Mouse (Mus musculus): ENCODE data around the gene Mrpl45. TPM values are rescaled to one million over a fixed set of nuclear protein-coding genes. Genes with fewer than 3 reads are reported as not detected.
A peak's percentile ranks its signal among the peaks of the same experiment; 100 is the strongest.
"Not testable (repeated sequence)": the region's sequence is repeated elsewhere in the genome, so short reads cannot be mapped to it uniquely, and the experiment has no call there.

Mrpl45 gene
- polyA plus RNA-seq (2015; fragmentation: Nextera tagmentation; extraction: Ambion mirVana) = 42.2 and 43.0 TPM in 2 replicates

GRCm38 (mm10) chr11:97315504-97316503, at the start of gene Mrpl45:
Gene Mrpl45 (plus strand): TSS chr11:97315716.
- H3K27me3 ChIP-seq (ENCODE audit: control insufficient read depth, insufficient read depth, low read depth, low read length) = no peaks in the 10 kb centered on the region
- peak within 1 kb of the TSS; percentile 73 for H3K4me3 ChIP-seq (ENCODE audit: low read length)
- peak within 1 kb of the TSS; percentile 68 for H3K4me2 ChIP-seq (ENCODE audit: low read depth, low read length)
- H3K4me1 ChIP-seq (replicated peaks; ENCODE audit: control insufficient read depth, insufficient read depth, low read length) = peaks cover 16% of the 10 kb centered on the region
- peak within 1 kb of the TSS; percentile 67 for H3K27ac ChIP-seq (ENCODE audit: low read length)
- peak within 1 kb of the TSS; percentile 77 for H3K9ac ChIP-seq (ENCODE audit: low read length)
- under 1% methylated on average over 50 of the region's 50 CpGs for WGBS
- peak; percentile 95 for ATAC-seq (ENCODE audit: low read depth)
- no peaks in the 10 kb centered on the region for H3K36me3 ChIP-seq (ENCODE audit: control insufficient read depth, insufficient read depth, low read length)
- no peaks in the 10 kb centered on the region for H3K9me3 ChIP-seq (ENCODE audit: control insufficient read depth, low read length)

DNA sequence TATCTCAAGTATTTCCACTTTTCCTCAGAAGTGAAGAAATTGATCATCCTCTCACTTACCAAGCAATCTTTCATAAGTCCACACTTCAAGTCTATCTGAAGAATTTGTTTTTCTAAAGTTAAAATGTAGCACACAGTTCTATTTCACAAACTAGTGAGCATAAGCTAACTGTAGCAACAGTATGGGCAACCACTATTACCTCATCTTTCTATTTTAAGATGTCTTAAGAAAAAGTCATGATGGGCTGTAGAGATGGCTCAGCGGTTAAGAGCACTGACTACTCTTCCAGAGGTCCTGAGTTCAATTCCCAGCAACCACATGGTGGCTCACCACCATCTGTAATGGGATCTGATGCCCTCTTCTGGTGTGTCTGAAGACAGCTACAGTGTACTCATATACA, 49.0 kb upstream of the Mrpl45 start:
- WGBS = 97% methylated on average over 1 of the region's 1 CpGs
- not testable (repeated sequence) for ATAC-seq (ENCODE audit: low read depth); H3K4me3 ChIP-seq (ENCODE audit: low read length); H3K9me3 ChIP-seq (ENCODE audit: control insufficient read depth, low read length); H3K9ac ChIP-seq (ENCODE audit: low read length); H3K27me3 ChIP-seq (ENCODE audit: control insufficient read depth, insufficient read depth, low read depth, low read length); H3K36me3 ChIP-seq (ENCODE audit: control insufficient read depth, insufficient read depth, low read length); H3K27ac ChIP-seq (ENCODE audit: low read length); H3K4me1 ChIP-seq (replicated peaks; ENCODE audit: control insufficient read depth, insufficient read depth, low read length); H3K4me2 ChIP-seq (ENCODE audit: low read depth, low read length)

DNA sequence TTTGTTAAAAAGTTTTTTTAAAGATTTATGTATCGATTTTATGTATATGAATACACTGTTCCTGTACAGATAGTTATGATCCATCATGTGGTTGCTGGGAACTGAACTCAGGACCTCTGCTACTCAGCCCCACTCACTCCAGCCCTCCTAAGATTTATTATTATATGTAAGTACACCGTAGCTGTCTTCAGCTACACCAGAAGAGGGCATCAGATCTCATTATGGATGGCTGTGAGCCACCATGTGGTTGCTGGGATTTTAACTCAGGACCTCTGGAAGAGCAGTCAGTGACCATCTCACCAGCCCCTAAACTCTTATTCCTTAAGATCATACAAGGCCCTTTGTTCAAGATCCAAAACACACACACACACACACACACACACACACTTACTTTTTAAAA, 45.5 kb upstream of the Mrpl45 start:
- not testable (repeated sequence) for H3K27ac ChIP-seq (ENCODE audit: low read length); ATAC-seq (ENCODE audit: low read depth); H3K9me3 ChIP-seq (ENCODE audit: control insufficient read depth, low read length); H3K27me3 ChIP-seq (ENCODE audit: control insufficient read depth, insufficient read depth, low read depth, low read length); H3K9ac ChIP-seq (ENCODE audit: low read length); H3K4me3 ChIP-seq (ENCODE audit: low read length); H3K4me2 ChIP-seq (ENCODE audit: low read depth, low read length); H3K4me1 ChIP-seq (replicated peaks; ENCODE audit: control insufficient read depth, insufficient read depth, low read length); H3K36me3 ChIP-seq (ENCODE audit: control insufficient read depth, insufficient read depth, low read length)
- 73% methylated on average over 2 of the region's 2 CpGs for WGBS

DNA sequence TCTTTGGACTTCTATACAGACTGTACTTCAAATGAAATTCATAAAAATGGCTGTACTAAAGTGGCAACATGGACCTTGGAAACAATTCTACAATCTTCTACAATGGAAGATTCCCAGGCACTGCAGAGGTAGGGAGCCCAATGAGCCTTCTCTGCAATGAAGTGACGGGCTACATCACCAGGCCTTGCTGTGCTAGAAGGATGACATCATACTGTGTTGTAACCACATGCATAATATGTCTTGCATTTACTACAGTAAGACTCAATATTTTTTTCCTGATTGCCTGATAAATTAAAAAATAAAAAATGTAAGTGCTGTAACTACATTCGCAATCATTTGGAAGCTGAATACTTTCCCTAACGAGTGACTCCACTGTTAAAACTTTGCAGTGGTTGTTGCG, 42.7 kb upstream of the Mrpl45 start:
- Histone ChIP-seq H3K9ac (ENCODE audit: low read length) (no peak overlapping the region), H3K9me3 (ENCODE audit: control insufficient read depth, low read length) (no peaks in the 10 kb centered on the region), H3K4me2 (ENCODE audit: low read depth, low read length) (no peak overlapping the region), H3K27ac (ENCODE audit: low read length) (no peak overlapping the region), H3K27me3 (ENCODE audit: control insufficient read depth, insufficient read depth, low read depth, low read length) (no peaks in the 10 kb centered on the region), H3K4me1 (replicated peaks; ENCODE audit: control insufficient read depth, insufficient read depth, low read length) (no peaks in the 10 kb centered on the region), H3K4me3 (ENCODE audit: low read length) (no peak overlapping the region), H3K36me3 (ENCODE audit: control insufficient read depth, insufficient read depth, low read length) (no peaks in the 10 kb centered on the region)
- ATAC-seq (ENCODE audit: low read depth) = no peak
- WGBS = 91% methylated on average over 4 of the region's 4 CpGs

DNA sequence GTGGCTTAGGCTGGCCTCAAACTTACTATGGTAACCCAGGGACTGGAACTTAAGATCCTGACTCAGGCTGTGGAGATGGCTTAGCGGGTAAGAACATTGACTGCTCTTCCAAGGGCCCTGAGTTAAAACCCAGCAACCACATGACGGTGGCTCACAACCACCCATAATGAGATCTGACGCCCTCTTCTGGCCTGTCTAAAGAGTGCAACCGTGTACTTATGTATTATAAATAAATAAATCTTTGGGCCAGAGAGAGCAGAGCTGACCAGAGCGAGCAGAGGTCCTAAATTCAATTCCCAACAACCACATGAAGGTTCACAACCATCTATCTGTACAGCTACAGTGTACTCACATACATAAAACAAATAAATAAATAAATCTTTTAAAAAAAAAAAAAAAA, 41.9 kb upstream of the Mrpl45 start:
- no peaks in the 10 kb centered on the region for H3K9me3 ChIP-seq (ENCODE audit: control insufficient read depth, low read length)
- H3K27me3 ChIP-seq (ENCODE audit: control insufficient read depth, insufficient read depth, low read depth, low read length) = no peaks in the 10 kb centered on the region
- no peak overlapping the region for H3K4me3 ChIP-seq (ENCODE audit: low read length)
- WGBS = 80% methylated on average over 5 of the region's 5 CpGs
- no peaks in the 10 kb centered on the region for H3K36me3 ChIP-seq (ENCODE audit: control insufficient read depth, insufficient read depth, low read length)
- H3K4me1 ChIP-seq (replicated peaks; ENCODE audit: control insufficient read depth, insufficient read depth, low read length) = peaks cover 6% of the 10 kb centered on the region
- ATAC-seq (ENCODE audit: low read depth) = no peak
- no peak overlapping the region for H3K4me2 ChIP-seq (ENCODE audit: low read depth, low read length)
- H3K27ac ChIP-seq (ENCODE audit: low read length) = no peak overlapping the region
- H3K9ac ChIP-seq (ENCODE audit: low read length) = no peak overlapping the region

- not testable (repeated sequence) for H3K27me3 ChIP-seq (ENCODE audit: control insufficient read depth, insufficient read depth, low read depth, low read length); H3K36me3 ChIP-seq (ENCODE audit: control insufficient read depth, insufficient read depth, low read length); H3K27ac ChIP-seq (ENCODE audit: low read length); H3K9ac ChIP-seq (ENCODE audit: low read length); H3K4me2 ChIP-seq (ENCODE audit: low read depth, low read length); H3K4me3 ChIP-seq (ENCODE audit: low read length); H3K9me3 ChIP-seq (ENCODE audit: control insufficient read depth, low read length); ATAC-seq (ENCODE audit: low read depth)
- H3K4me1 ChIP-seq (replicated peaks; ENCODE audit: control insufficient read depth, insufficient read depth, low read length) = peaks cover 11% of the 10 kb centered on the region
- WGBS = 90% methylated on average over 6 of the region's 6 CpGs
Observed at GRCm38 (mm10) chr11:97274947-97275346, 40.6 kb upstream of the Mrpl45 start.

DNA sequence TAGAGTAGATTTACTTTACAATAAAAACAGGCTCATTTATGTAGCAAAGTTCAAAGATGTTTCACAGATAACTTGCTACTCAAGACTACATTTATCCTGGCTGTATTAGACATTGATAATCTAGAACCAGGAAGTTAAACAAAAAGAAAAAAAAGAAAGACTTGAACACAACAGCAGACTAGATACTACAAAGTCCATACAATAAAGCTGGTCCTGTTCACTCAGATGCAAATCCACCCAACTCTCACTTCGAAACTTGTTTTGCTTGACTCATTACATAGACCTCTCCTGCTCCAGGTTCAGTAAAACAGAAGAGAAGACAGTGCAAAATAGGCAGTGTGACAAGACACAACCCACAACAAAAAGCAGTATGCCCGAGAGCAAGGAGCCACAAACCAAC, 40.2 kb upstream of the Mrpl45 start:
- Histone ChIP-seq H3K4me1 (replicated peaks; ENCODE audit: control insufficient read depth, insufficient read depth, low read length) (peaks cover 11% of the 10 kb centered on the region), H3K27me3 (ENCODE audit: control insufficient read depth, insufficient read depth, low read depth, low read length) (no peaks in the 10 kb centered on the region), H3K9me3 (ENCODE audit: control insufficient read depth, low read length) (no peaks in the 10 kb centered on the region), H3K36me3 (ENCODE audit: control insufficient read depth, insufficient read depth, low read length) (no peaks in the 10 kb centered on the region), H3K27ac (ENCODE audit: low read length) (no peak overlapping the region), H3K4me2 (ENCODE audit: low read depth, low read length) (no peak overlapping the region), H3K9ac (ENCODE audit: low read length) (no peak overlapping the region), H3K4me3 (ENCODE audit: low read length) (no peak overlapping the region)
- 90% methylated on average over 2 of the region's 2 CpGs for WGBS
- ATAC-seq (ENCODE audit: low read depth) = no peak

DNA sequence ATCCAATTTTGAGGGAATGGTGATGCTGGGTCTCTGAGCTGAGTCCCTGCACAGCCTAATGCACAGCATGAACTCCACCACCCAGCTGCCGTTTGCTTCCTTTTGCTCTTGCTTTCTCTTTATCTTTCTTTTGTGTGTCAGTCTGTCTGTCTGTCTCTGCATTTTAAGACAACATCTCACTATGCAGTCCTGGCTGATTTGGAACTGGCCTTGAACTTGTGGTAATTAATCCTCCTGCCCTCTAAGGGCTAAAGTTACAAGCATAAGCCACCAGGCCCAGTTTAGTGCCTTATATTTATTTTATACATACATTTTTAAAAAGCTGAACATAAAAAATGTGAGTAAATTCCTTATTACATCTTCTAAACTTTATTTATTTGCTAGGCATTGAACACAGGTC, 39.5 kb upstream of the Mrpl45 start:
- no peak for ATAC-seq (ENCODE audit: low read depth)
- H3K4me1 ChIP-seq (replicated peaks; ENCODE audit: control insufficient read depth, insufficient read depth, low read length) = peaks cover 11% of the 10 kb centered on the region
- H3K9ac ChIP-seq (ENCODE audit: low read length) = 0 out of 2 replicates have a peak overlapping the region, but pooled peaks have one; percentile 32
- no peaks in the 10 kb centered on the region for H3K9me3 ChIP-seq (ENCODE audit: control insufficient read depth, low read length)
- no peaks in the 10 kb centered on the region for H3K27me3 ChIP-seq (ENCODE audit: control insufficient read depth, insufficient read depth, low read depth, low read length)
- no peak overlapping the region for H3K4me3 ChIP-seq (ENCODE audit: low read length)
- H3K27ac ChIP-seq (ENCODE audit: low read length) = no peak overlapping the region
- no peaks in the 10 kb centered on the region for H3K36me3 ChIP-seq (ENCODE audit: control insufficient read depth, insufficient read depth, low read length)
- 54% methylated on average over 1 of the region's 1 CpGs for WGBS
- no peak overlapping the region for H3K4me2 ChIP-seq (ENCODE audit: low read depth, low read length)

- Histone ChIP-seq H3K27me3 (ENCODE audit: control insufficient read depth, insufficient read depth, low read depth, low read length) (no peaks in the 10 kb centered on the region), H3K9me3 (ENCODE audit: control insufficient read depth, low read length) (no peaks in the 10 kb centered on the region), H3K4me1 (replicated peaks; ENCODE audit: control insufficient read depth, insufficient read depth, low read length) (peaks cover 11% of the 10 kb centered on the region), H3K9ac (ENCODE audit: low read length) (no peak overlapping the region), H3K4me3 (ENCODE audit: low read length) (no peak overlapping the region), H3K4me2 (ENCODE audit: low read depth, low read length) (no peak overlapping the region), H3K27ac (ENCODE audit: low read length) (no peak overlapping the region), H3K36me3 (ENCODE audit: control insufficient read depth, insufficient read depth, low read length) (no peaks in the 10 kb centered on the region)
- 73% methylated on average over 5 of the region's 5 CpGs for WGBS
- ATAC-seq (ENCODE audit: low read depth) = no peak
Observed at GRCm38 (mm10) chr11:97277166-97277565, 38.4 kb upstream of the Mrpl45 start.
